7 mouse cellular contexts compared by ENCODE assay signal in genomic region chr1:138637850-138638249, GRCm38 (mm10). TPM values are rescaled to one million over a fixed set of nuclear protein-coding genes. Genes with fewer than 3 reads are reported as not detected.
DNase-seq lines count a peak whose midpoint lies in the region; ATAC-seq and TF ChIP-seq lines count a peak whose summit lies in the region.

No protein-coding gene starts in this region.

- no peak overlapping the region for H3K27ac ChIP-seq in kidney, embryonic 15.5 days
- H3K27ac ChIP-seq in CH12.LX (ENCODE audit: insufficient read depth, low read depth) = no peak overlapping the region
- no peak overlapping the region for H3K27ac ChIP-seq in bone marrow, adult 2 months (ENCODE audit: control insufficient read depth, insufficient read depth, low read depth, low read length, poor library complexity)

- TF ChIP-seq EP300 in CH12.LX (IDR thresholded peaks at IDR 0.05; ENCODE audit: low read length) = no peak

- no peaks in the 10 kb centered on the region for H3K4me1 ChIP-seq in kidney, embryonic 15.5 days
- peaks cover 2 to 3% of the 10 kb centered on the region in 2 experiments; a peak in 1 of 4 replicates for H3K4me1 ChIP-seq in CH12.LX (ENCODE audit: control insufficient read depth in 1 of 2, insufficient read depth in 2 of 2)
- no peaks in the 10 kb centered on the region for H3K4me1 ChIP-seq in bone marrow, adult 2 months (ENCODE audit: control insufficient read depth, insufficient read depth, low read length)

- H3K79me2 ChIP-seq in CH12.LX (replicated peaks; ENCODE audit: control insufficient read depth, extremely low read depth, insufficient read depth, poor library complexity, severe bottlenecking) = no peaks in the 10 kb centered on the region

- no peaks in the 10 kb centered on the region for H3K27me3 ChIP-seq in kidney, embryonic 15.5 days
- no peaks in the 10 kb centered on the region for H3K27me3 ChIP-seq in CH12.LX (replicated peaks)

- in situ Hi-C loops in CH12.LX (cut with MboI; ENCODE audit: low pct_ligation_motif_present, low pct_unique_long_range_greater_than_20kb, low sequenced_read_pairs) = no loop called here

- H3K36me3 ChIP-seq in kidney, embryonic 15.5 days = no peaks in the 10 kb centered on the region
- H3K36me3 ChIP-seq in CH12.LX (replicated peaks in 1 of 2; ENCODE audit: control insufficient read depth in 1 of 2, insufficient read depth in 1 of 2, low read length in 1 of 2) = no peaks in the 10 kb centered on the region

- no peak for TF ChIP-seq POLR2A in CH12.LX (IDR thresholded peaks at IDR 0.05; ENCODE audit: low read depth, low read length)
- TF ChIP-seq POLR2A in bone marrow, adult 2 months (IDR thresholded peaks at IDR 0.05; ENCODE audit: borderline replicate concordance, control insufficient read depth, low read depth, low read length) = no peak

- no peak for ATAC-seq in kidney, embryonic 15.5 days (replicated peaks; ENCODE audit: low FRiP score)
- ATAC-seq in cerebellum, adult (ENCODE audit: insufficient number of reproducible peaks, low FRiP score, low TSS enrichment) = no peak

- H3K4me3 ChIP-seq in kidney, embryonic 15.5 days (replicated peaks) = no peak overlapping the region
- H3K4me3 ChIP-seq in CH12.LX (replicated peaks in 1 of 3; ENCODE audit: low read depth in 2 of 3, low read length in 2 of 3, poor library complexity in 1 of 3) = no peak overlapping the region
- no peak overlapping the region for H3K4me3 ChIP-seq in bone marrow, adult 2 months (replicated peaks; ENCODE audit: control insufficient read depth, low read depth, low read length)

- dilution Hi-C loops in CH12.LX (cut with MboI; ENCODE audit: extremely low pct_ligation_motif_present, extremely low pct_unique_long_range_greater_than_20kb, low sequenced_read_pairs) = no loop called here

- TF ChIP-seq RAD21 in CH12.LX (IDR thresholded peaks at IDR 0.05; ENCODE audit: low read depth, low read length) = peak; percentile 90

- no peak overlapping the region for H3K4me2 ChIP-seq in kidney, embryonic 15.5 days
- H3K4me2 ChIP-seq in CH12.LX (ENCODE audit: insufficient read depth, low read depth, poor library complexity, severe bottlenecking) = no peak overlapping the region

- TF ChIP-seq CTCF in CH12.LX (conservative IDR thresholded peaks at IDR 0.05 in 1 of 2, IDR thresholded peaks at IDR 0.05 in 1 of 2; ENCODE audit: low read depth in 2 of 2, low read length in 2 of 2) = peak in 1 of 2 experiments; percentile 83; a peak in 3 of 4 replicates
- TF ChIP-seq CTCF in bone marrow, adult 2 months (IDR thresholded peaks at IDR 0.05; ENCODE audit: control insufficient read depth, insufficient read depth, low read length) = peak; percentile 54

- H3K9me3 ChIP-seq in kidney, embryonic 15.5 days (replicated peaks) = no peaks in the 10 kb centered on the region
- H3K9me3 ChIP-seq in CH12.LX (replicated peaks; ENCODE audit: low read length) = peaks cover 4% of the 10 kb centered on the region

- DNase-seq in kidney, adult 18-20 months = peak; percentile 64
- peak; percentile 33 for DNase-seq in CH12.LX (ENCODE audit: extremely low read depth)
- DNase-seq in lung, postnatal 36 days = peak; percentile 63
- DNase-seq in layer of hippocampus, adult 8-10 months (ENCODE audit: low spot score in 2 of 2) = no peak

- H3K9ac ChIP-seq in kidney, embryonic 15.5 days = no peak overlapping the region
- no peak overlapping the region for H3K9ac ChIP-seq in CH12.LX (ENCODE audit: insufficient read depth, low read depth)

TF ChIP-seq in CH12.LX, 34 proteins besides CTCF, POLR2A, EP300 and RAD21:
- no peak for TF ChIP-seq GABPA (IDR thresholded peaks at IDR 0.05; ENCODE audit: insufficient replicate concordance, low read depth, low read length)
- no peak for TF ChIP-seq ZKSCAN1 (IDR thresholded peaks at IDR 0.05; ENCODE audit: borderline replicate concordance, low read depth, low read length)
- no peak for TF ChIP-seq USF2 (conservative IDR thresholded peaks at IDR 0.05; ENCODE audit: low read depth, low read length)
- TF ChIP-seq JUND (conservative IDR thresholded peaks at IDR 0.05; ENCODE audit: low read depth, low read length) = no peak
- no peak for TF ChIP-seq MAFK (IDR thresholded peaks at IDR 0.05; ENCODE audit: insufficient replicate concordance, low read length)
- TF ChIP-seq SMC3 (IDR thresholded peaks at IDR 0.05; ENCODE audit: low read depth, low read length) = peak; percentile 94
- no peak for TF ChIP-seq MXI1 (IDR thresholded peaks at IDR 0.05; ENCODE audit: low read depth, low read length)
- peak; percentile 80 for TF ChIP-seq ZC3H11A (IDR thresholded peaks at IDR 0.05; ENCODE audit: low read depth, low read length)
- no peak for TF ChIP-seq RCOR1 (conservative IDR thresholded peaks at IDR 0.05; ENCODE audit: low read depth, low read length)
- TF ChIP-seq ZNF384 (IDR thresholded peaks at IDR 0.05; ENCODE audit: low read depth, low read length) = peak; percentile 44
- TF ChIP-seq POLR2AphosphoS2 (IDR thresholded peaks at IDR 0.05; ENCODE audit: low read depth, low read length) = no peak
- TF ChIP-seq MYC (IDR thresholded peaks at IDR 0.05; ENCODE audit: low read depth, low read length) = 0 out of 2 replicates have a peak, but pooled peaks have one; percentile 24
TF ChIP-seq in CH12.LX: peak in this region for 4.

RNA-seq across cellular contexts. Expression of gene Nek7, which starts 17.9 kb away (rescaled TPM):
- 42.7 and 42.8 TPM in 2 replicates for polyA plus RNA-seq in kidney, embryonic 15.5 days (2015; fragmentation: Nextera tagmentation; extraction: Ambion mirVana)
- 29.1 and 34.1 TPM in 2 replicates for total RNA-seq in CH12.LX (2012; rRNA removed)
- total RNA-seq in CH12.LX (2014; rRNA removed) = 75.1 and 86.1 TPM in 2 replicates
- polyA plus RNA-seq in CH12.LX (2012; ENCODE audit: insufficient read length, low read depth) = 61.8 and 63.7 TPM in 2 replicates
- 6.5 and 11.3 TPM in 2 replicates for polyA plus RNA-seq in bone marrow, adult 2 months (2011; ENCODE audit: insufficient read depth, insufficient read length, low replicate concordance, missing spikeins)
- total RNA-seq in layer of hippocampus, adult 8-10 months (2022) = 10 to 100 TPM; 38.0 to 46.2 (median 38.4) TPM

Comparison
In these comparisons a context has a peak if more than half of its experiments do, and no peak if none do; other contexts are left out.
1. DNase-seq: peak in kidney, adult 18-20 months (single experiment), CH12.LX (single experiment) and lung, postnatal 36 days (single experiment); none in layer of hippocampus, adult 8-10 months (0 of 2).